Mouse (Mus musculus) cerebellum, adult 2 months (tissue): Measurements from ENCODE around the gene Colgalt2.

ENCODE experiments used
- CTCF ChIP-seq: fragments of 200-500 bp; IDR thresholded peaks from 2 replicates; pipeline ENCODE4 v1.5.1; 2011; ENCODE audit warnings: low read depth, mild to moderate bottlenecking, control low read depth, low read length, moderate library complexity, borderline replicate concordance; ENCODE audit not compliant: insufficient read depth
- POLR2A ChIP-seq: fragments of 200-500 bp; IDR thresholded peaks from 2 replicates; pipeline ENCODE4 v1.6.1; 2011; ENCODE audit warnings: low read length, control low read depth, borderline replicate concordance; ENCODE audit not compliant: insufficient read depth

DNA sequence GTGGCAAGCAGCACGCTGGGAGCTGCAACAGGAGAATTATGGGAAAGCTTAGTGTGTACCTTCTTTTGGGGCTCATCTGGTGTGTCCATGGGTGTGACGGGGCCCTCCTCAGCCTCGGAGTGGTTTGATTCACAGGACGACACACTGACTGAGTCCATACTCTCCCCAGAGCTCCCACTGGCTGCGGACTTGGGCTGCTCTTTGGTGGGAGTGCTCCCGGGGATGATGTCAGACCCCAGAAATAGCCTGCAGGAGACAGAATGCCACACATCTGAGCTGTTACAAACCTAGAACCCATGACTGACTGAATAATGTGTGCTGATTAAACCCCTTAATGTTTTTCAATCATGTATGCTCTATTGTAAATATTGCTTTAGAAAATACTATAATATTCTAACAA, 128.6 kb downstream of the Colgalt2 start:
- TF ChIP-seq POLR2A (no peak), CTCF (no peak)
